Mouse (Mus musculus) MEL (cell line): ENCODE measurements around the gene Ssh2. TPM values are rescaled to one million over a fixed set of nuclear protein-coding genes. Genes with fewer than 3 reads are reported as not detected.

Source experiments
- DNase-seq: peaks from one replicate; pipeline ENCODE4 v3.0.0; 2011; ENCODE audit warnings: low read depth, low spot score
- H3K27ac ChIP-seq: 2 replicates; pipeline ENCODE4 v1.5.1; 2012; ENCODE audit warnings: low read depth, mild to moderate bottlenecking, control low read depth, low read length, moderate library complexity; ENCODE audit not compliant: control insufficient read depth
- H3K27me3 ChIP-seq, 2 experiments: fragments of 150-350 bp in 1 of 2; sonication (generic) in 1 of 2; 2 replicates each; pipeline ENCODE4 v1.6.1; 2012; ENCODE audit warnings: low read length in 2 of 2, mild to moderate bottlenecking in 2 of 2, improper control_type of control experiment in 1 of 2, moderate library complexity in 1 of 2; ENCODE audit not compliant: insufficient read depth in 2 of 2, control insufficient read depth in 1 of 2
- H3K36me3 ChIP-seq, 2 experiments: 2 replicates each; pipeline ENCODE4 v1.6.1; 2012 to 2014; ENCODE audit warnings: low read length in 2 of 2, improper control_type of control experiment in 1 of 2, inconsistent platforms in 1 of 2, mild to moderate bottlenecking in 1 of 2; ENCODE audit not compliant: insufficient read depth in 2 of 2, control insufficient read depth in 1 of 2
- H3K4me1 ChIP-seq, 2 experiments: fragments of 150-350 bp in 1 of 2; sonication (generic) in 1 of 2; 2 replicates each; pipeline ENCODE4 v1.6.1; 2012; ENCODE audit warnings: low read length in 2 of 2, improper control_type of control experiment in 1 of 2, mild to moderate bottlenecking in 1 of 2; ENCODE audit not compliant: insufficient read depth in 2 of 2, control insufficient read depth in 1 of 2
- H3K4me3 ChIP-seq, 2 experiments: fragments of 150-350 bp in 1 of 2; sonication (generic) in 1 of 2; 2 replicates each; pipeline ENCODE4 v1.5.1; 2012; ENCODE audit warnings: low read depth in 2 of 2, low read length in 2 of 2, mild to moderate bottlenecking in 2 of 2, moderate library complexity in 2 of 2, control low read depth in 1 of 2, improper control_type of control experiment in 1 of 2; ENCODE audit not compliant: control insufficient read depth in 1 of 2, insufficient read depth in 1 of 2
- H3K79me2 ChIP-seq: 2 replicates; pipeline ENCODE4 v1.6.1; 2012; ENCODE audit warnings: mild to moderate bottlenecking, low read length, moderate library complexity; ENCODE audit not compliant: control insufficient read depth, poor library complexity, insufficient read depth
- H3K9ac ChIP-seq: 2 replicates; pipeline ENCODE4 v1.6.1; 2012; ENCODE audit warnings: low read depth, mild to moderate bottlenecking, control low read depth, low read length, moderate library complexity; ENCODE audit not compliant: control insufficient read depth, poor library complexity, severe bottlenecking
- H3K9me3 ChIP-seq: fragments of 150-350 bp; sonication (generic); replicated peaks from 2 replicates; pipeline ENCODE4 v1.6.1; 2012; ENCODE audit warnings: mild to moderate bottlenecking, low read length, improper control_type of control experiment, moderate library complexity; ENCODE audit not compliant: insufficient read depth
- BHLHE40 ChIP-seq: IDR thresholded peaks from 2 replicates; pipeline ENCODE4 v1.6.1; 2012; ENCODE audit warnings: low read depth, mild to moderate bottlenecking, inconsistent platforms, low read length, improper control_type of control experiment, borderline replicate concordance
- CHD1 ChIP-seq: IDR thresholded peaks from 2 replicates; pipeline ENCODE4 v1.6.1; 2012; ENCODE audit warnings: low read depth, mild to moderate bottlenecking, inconsistent platforms, low read length, improper control_type of control experiment
- CHD2 ChIP-seq: IDR thresholded peaks from 2 replicates; pipeline ENCODE4 v1.6.1; 2011; ENCODE audit warnings: low read length, improper control_type of control experiment
- ETS1 ChIP-seq: IDR thresholded peaks from 2 replicates; pipeline ENCODE4 v1.6.1; 2012; ENCODE audit warnings: low read depth, mild to moderate bottlenecking, inconsistent platforms, low read length, improper control_type of control experiment, moderate library complexity
- HCFC1 ChIP-seq: IDR thresholded peaks from 2 replicates; pipeline ENCODE4 v1.6.1; 2012; ENCODE audit warnings: low read depth, mild to moderate bottlenecking, inconsistent platforms, low read length, improper control_type of control experiment, moderate library complexity
- MAX ChIP-seq: IDR thresholded peaks from 2 replicates; pipeline ENCODE4 v1.6.1; 2011; ENCODE audit warnings: low read length, improper control_type of control experiment
- MAZ ChIP-seq: IDR thresholded peaks from 2 replicates; pipeline ENCODE4 v1.6.1; 2012; ENCODE audit warnings: low read depth, mild to moderate bottlenecking, inconsistent platforms, low read length, improper control_type of control experiment
- MEF2A ChIP-seq: IDR thresholded peaks from 2 replicates; pipeline ENCODE4 v1.6.1; 2014; ENCODE audit warnings: low read depth, mild to moderate bottlenecking, inconsistent platforms, low read length, improper control_type of control experiment; ENCODE audit not compliant: poor library complexity, insufficient replicate concordance, severe bottlenecking; ENCODE audit errors: extremely low read depth
- MXI1 ChIP-seq: IDR thresholded peaks from 2 replicates; pipeline ENCODE4 v1.6.1; 2011; ENCODE audit warnings: mild to moderate bottlenecking, low read depth, low read length, improper control_type of control experiment
- MYC ChIP-seq: IDR thresholded peaks from 2 replicates; pipeline ENCODE4 v1.6.1; 2011; ENCODE audit warnings: low read depth, mild to moderate bottlenecking, low read length, improper control_type of control experiment, moderate library complexity
- NRF1 ChIP-seq: IDR thresholded peaks from 2 replicates; pipeline ENCODE4 v1.6.1; 2014; ENCODE audit warnings: low read depth, mild to moderate bottlenecking, inconsistent platforms, low read length, improper control_type of control experiment, moderate library complexity; ENCODE audit not compliant: poor library complexity, insufficient read depth, severe bottlenecking
- POLR2A ChIP-seq, 2 experiments: IDR thresholded peaks; 2 replicates each; pipeline ENCODE4 v1.6.1; 2011 to 2012; ENCODE audit warnings: low read length in 2 of 2, mild to moderate bottlenecking in 2 of 2, control low read depth in 1 of 2, improper control_type of control experiment in 1 of 2, low read depth in 1 of 2, moderate library complexity in 1 of 2; ENCODE audit not compliant: control insufficient read depth in 1 of 2, insufficient read depth in 1 of 2, poor library complexity in 1 of 2
- POLR2AphosphoS2 ChIP-seq: IDR thresholded peaks from 2 replicates; pipeline ENCODE4 v1.6.1; 2011; ENCODE audit warnings: low read length, improper control_type of control experiment
- RAD21 ChIP-seq: IDR thresholded peaks from 2 replicates; pipeline ENCODE4 v1.6.1; 2011; ENCODE audit warnings: mild to moderate bottlenecking, low read depth, low read length, improper control_type of control experiment
- RCOR1 ChIP-seq: IDR thresholded peaks from 2 replicates; pipeline ENCODE4 v1.6.1; 2012; ENCODE audit warnings: low read depth, mild to moderate bottlenecking, inconsistent platforms, low read length, improper control_type of control experiment
- SIN3A ChIP-seq: IDR thresholded peaks from 2 replicates; pipeline ENCODE4 v1.6.1; 2012; ENCODE audit warnings: low read length, improper control_type of control experiment, inconsistent platforms
- TBP ChIP-seq: IDR thresholded peaks from 2 replicates; pipeline ENCODE4 v1.8.0; 2011; ENCODE audit warnings: low read depth, low read length, improper control_type of control experiment
- UBTF ChIP-seq: IDR thresholded peaks from 2 replicates; pipeline ENCODE4 v1.6.1; 2012; ENCODE audit warnings: low read depth, mild to moderate bottlenecking, inconsistent platforms, low read length, improper control_type of control experiment, moderate library complexity, borderline replicate concordance; ENCODE audit not compliant: insufficient read depth
- USF1 ChIP-seq: IDR thresholded peaks from 2 replicates; pipeline ENCODE4 v1.6.1; 2014; ENCODE audit warnings: low read depth, mild to moderate bottlenecking, inconsistent platforms, low read length, improper control_type of control experiment, moderate library complexity
- ZMIZ1 ChIP-seq: IDR thresholded peaks from 2 replicates; pipeline ENCODE4 v1.6.1; 2012; ENCODE audit warnings: low read depth, mild to moderate bottlenecking, inconsistent platforms, low read length, improper control_type of control experiment, moderate library complexity
- polyA plus RNA-seq, 2 experiments: library from polyadenylated mRNA; stranded (reverse) in 1 of 2; unstranded in 1 of 2; fragments of >175 nt in 1 of 2; fragments of >200 nt in 1 of 2; gene quantifications; 2 replicates each; pipeline versions ENCODE4 v1.2.1 to v1.2.4; 2012; ENCODE audit warnings: low replicate concordance in 2 of 2, low read depth in 1 of 2; ENCODE audit not compliant: insufficient read length in 2 of 2, insufficient read depth in 1 of 2, missing spikeins in 1 of 2
- total RNA-seq: library from RNA; depleted of rRNA; stranded (reverse); fragments of 300-350 nt; gene quantifications from 2 replicates; pipeline ENCODE4 v1.2.3, GENCODE M21; 2012

The Ssh2 gene
- total and polyA plus RNA-seq, 3 experiments: 6.3 to 29.2 (median 16.5) TPM

GRCm38 (mm10) chr11:77492311-77492871, 276.3 kb downstream of the Ssh2 start:
- Histone ChIP-seq H3K9me3 (no peaks in the 10 kb centered on the region), H3K27me3 (no peaks in the 10 kb centered on the region), H3K27ac (peak overlapping the region; percentile 96), H3K9ac (peak overlapping the region; percentile 93), H3K4me1 (peaks cover 2 to 34% of the 10 kb centered on the region in 2 experiments; a peak in 3 of 4 replicates), H3K36me3 (peaks cover 0 to 25% of the 10 kb centered on the region in 2 experiments; a peak in 2 of 4 replicates), H3K79me2 (peaks cover 58% of the 10 kb centered on the region), H3K4me3 (peak overlapping the region; percentile 86 to 90)
- peak; percentile 90 for DNase-seq
- TF ChIP-seq TBP (0 out of 2 replicates have a peak, but pooled peaks have one; percentile 9), MEF2A (no peak), CHD1 (peak; percentile 74; the same call in 1 of the 2 replicates), RCOR1 (no peak), MAX (peak; percentile 97), HCFC1 (peak; percentile 61), MYC (peak; percentile 99), NRF1 (peak; percentile 76), POLR2AphosphoS2 (no peak), UBTF (0 out of 2 replicates have a peak, but pooled peaks have one; percentile 17), ZMIZ1 (no peak), ETS1 (0 out of 2 replicates have a peak, but pooled peaks have one; percentile 45), POLR2A (IDR thresholded peaks at IDR 0.05; ENCODE audit: control insufficient read depth in 1 of 2, insufficient read depth in 1 of 2, low read depth in 1 of 2, low read length in 2 of 2, poor library complexity in 1 of 2) (0 out of 4 replicates have a peak, but pooled peaks of 1 of the 2 experiments have one; percentile 16), RAD21 (no peak), CHD2 (peak; percentile 38; the same call in 1 of the 2 replicates), USF1 (peak; percentile 73), MAZ (0 out of 2 replicates have a peak, but pooled peaks have one; percentile 57), BHLHE40 (peak; percentile 72), MXI1 (peak; percentile 98), SIN3A (peak; percentile 86)
